Mouse (Mus musculus) stomach, postnatal 0 days (tissue): ENCODE measurements around the gene Aspa.

ENCODE experiments used
- CTCF ChIP-seq: IDR thresholded peaks from 2 replicates; pipeline ENCODE4 v1.5.1; 2016; ENCODE audit warnings: antibody characterized with exemption, low read depth, mild to moderate bottlenecking, moderate library complexity
- EP300 ChIP-seq: optimal IDR thresholded peaks from 2 replicates; pipeline ENCODE3; 2016; ENCODE audit warnings: antibody characterized with exemption

DNA sequence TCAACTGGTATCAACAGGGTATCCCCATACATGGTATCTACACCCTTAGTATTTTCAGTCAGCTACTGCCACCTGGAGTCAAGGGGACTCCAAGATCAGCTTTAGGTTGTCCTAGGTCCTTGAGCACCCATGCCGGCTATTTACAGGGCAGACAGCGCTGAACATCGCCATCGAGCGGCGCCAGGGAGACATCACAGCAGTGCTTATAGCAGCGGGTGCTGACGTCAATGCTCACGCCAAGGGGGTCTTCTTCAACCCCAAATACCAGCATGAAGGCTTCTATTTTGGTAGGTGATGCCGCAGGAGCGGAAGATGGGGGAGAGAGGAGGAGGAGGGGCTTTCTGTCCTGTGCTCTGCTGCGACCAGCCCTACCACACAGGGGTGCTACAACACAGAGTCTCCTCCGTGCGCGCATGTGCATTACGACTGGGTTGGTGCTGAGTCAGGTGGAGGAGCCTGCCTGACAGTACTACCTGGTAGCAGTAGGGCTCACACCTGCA is 47.8 kb downstream of the Aspa start:
- peak; percentile 76 for TF ChIP-seq CTCF
- no peak for TF ChIP-seq EP300
